Mouse (Mus musculus) CH12.LX (cell line): ENCODE measurements around the gene Mavs.
A peak's percentile ranks its signal among the peaks of the same experiment; 100 is the strongest.

Experiments
- BHLHE40 ChIP-seq: IDR thresholded peaks from 2 replicates; pipeline ENCODE4 v1.6.1; 2011; ENCODE audit warnings: mild to moderate bottlenecking, low read depth, low read length, improper control_type of control experiment
- CTCF ChIP-seq, 2 experiments: IDR thresholded peaks in 1 of 2; conservative IDR thresholded peaks in 1 of 2; 2 replicates each; pipeline ENCODE4 v1.5.1; 2011 to 2012; ENCODE audit warnings: low read depth in 2 of 2, low read length in 2 of 2, improper control_type of control experiment in 1 of 2, inconsistent platforms in 1 of 2, mild to moderate bottlenecking in 1 of 2, moderate library complexity in 1 of 2
- E2F4 ChIP-seq: IDR thresholded peaks from 2 replicates; pipeline ENCODE4 v1.6.1; 2011; ENCODE audit warnings: low read depth, low read length, improper control_type of control experiment; ENCODE audit not compliant: insufficient replicate concordance
- EP300 ChIP-seq: IDR thresholded peaks from 2 replicates; pipeline ENCODE4 v1.6.1; 2011; ENCODE audit warnings: low read length, improper control_type of control experiment
- HCFC1 ChIP-seq: IDR thresholded peaks from 2 replicates; pipeline ENCODE4 v1.6.1; 2012; ENCODE audit warnings: low read depth, mild to moderate bottlenecking, inconsistent platforms, low read length, improper control_type of control experiment
- MXI1 ChIP-seq: IDR thresholded peaks from 2 replicates; pipeline ENCODE4 v1.6.1; 2011; ENCODE audit warnings: mild to moderate bottlenecking, low read depth, low read length, improper control_type of control experiment
- SIN3A ChIP-seq: IDR thresholded peaks from 2 replicates; pipeline ENCODE4 v1.6.1; 2012; ENCODE audit warnings: low read length, improper control_type of control experiment, inconsistent platforms
- USF1 ChIP-seq: IDR thresholded peaks from 2 replicates; pipeline ENCODE4 v1.6.1; 2014; ENCODE audit warnings: low read depth, mild to moderate bottlenecking, inconsistent platforms, low read length, improper control_type of control experiment

DNA sequence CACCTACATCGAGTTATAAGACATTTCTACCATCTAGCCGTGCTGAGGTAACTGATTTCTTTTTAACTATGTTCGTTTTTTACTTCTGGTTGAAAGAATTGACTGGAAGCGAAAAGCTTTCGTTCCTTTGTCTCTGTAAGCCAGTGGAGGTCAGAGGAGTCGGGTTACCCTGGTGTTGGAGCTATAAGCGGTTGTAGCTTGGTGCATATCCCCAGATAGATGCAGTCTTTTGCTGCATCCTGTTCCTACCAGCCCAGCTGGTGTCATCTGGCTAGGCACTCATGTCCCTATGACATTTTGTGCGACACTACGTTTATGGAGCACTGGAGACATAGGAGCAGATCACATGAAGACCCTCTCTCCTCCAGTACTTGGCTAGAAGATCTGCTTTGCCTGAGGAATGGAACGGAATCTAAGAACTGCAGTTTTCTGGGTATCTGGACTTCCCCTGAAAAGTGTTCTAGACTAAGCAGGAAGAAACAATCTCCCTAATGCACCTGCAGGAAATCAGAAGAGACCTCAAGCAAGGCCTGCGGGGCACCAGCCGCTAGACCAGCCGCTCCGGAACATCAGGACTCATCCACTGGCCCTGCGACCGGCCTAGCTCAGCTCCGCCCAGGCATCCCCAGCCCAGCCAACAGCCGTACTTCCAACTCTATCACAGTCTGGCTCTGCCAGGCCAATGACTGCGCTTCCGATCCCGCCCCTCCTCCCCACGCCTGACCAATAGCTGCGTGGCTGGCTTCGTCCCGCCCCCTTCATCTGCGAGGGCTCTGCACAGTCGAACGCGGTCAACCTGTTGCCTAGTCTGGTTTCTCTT, at the start of gene Mavs:
- no peak for TF ChIP-seq CTCF (conservative IDR thresholded peaks at IDR 0.05 in 1 of 2, IDR thresholded peaks at IDR 0.05 in 1 of 2; ENCODE audit: low read depth in 2 of 2, low read length in 2 of 2)
- peak; percentile 78 for TF ChIP-seq MXI1
- no peak for TF ChIP-seq EP300
- TF ChIP-seq E2F4 = no peak
- peak; percentile 55 for TF ChIP-seq HCFC1
- no peak for TF ChIP-seq BHLHE40
- TF ChIP-seq SIN3A = no peak; the same call in 1 of the 2 replicates
- no peak for TF ChIP-seq USF1
